14 mouse cellular contexts compared by ENCODE assay signal in the genomic region with DNA sequence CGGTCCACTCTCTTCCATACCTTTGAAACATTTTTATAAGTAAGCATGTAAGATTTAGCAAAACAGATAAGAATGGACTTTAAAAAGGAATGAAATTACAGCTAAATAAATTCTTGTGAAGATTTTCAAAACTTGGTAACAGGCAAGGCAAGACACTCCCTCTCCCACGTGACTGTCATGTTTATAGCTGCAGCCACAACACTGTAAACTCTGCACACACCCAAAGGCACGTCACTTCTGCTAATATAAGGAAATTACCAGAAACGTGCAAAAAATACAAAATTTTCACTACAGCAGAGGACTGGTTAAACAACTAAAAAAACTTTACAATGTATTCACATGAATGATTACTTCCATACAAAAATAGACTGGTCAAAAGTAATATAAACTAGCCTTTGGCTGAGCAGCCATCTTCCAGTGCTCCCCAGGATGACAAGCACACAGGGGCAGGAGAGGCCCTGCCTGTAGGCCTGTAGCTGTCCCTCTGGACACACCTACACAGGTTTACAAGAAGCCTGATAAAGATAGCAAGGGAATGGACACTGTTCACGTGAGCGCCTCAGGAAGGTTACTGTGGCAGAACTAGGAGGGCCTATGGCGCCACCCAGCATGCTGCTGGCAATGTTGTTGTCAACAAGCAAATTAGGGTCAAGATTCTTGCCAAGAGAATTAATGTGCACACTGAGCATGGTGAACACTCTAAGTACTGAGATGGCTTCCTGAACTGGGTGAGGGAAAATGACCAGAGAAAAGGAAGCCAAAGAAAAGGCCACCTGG. TPM values are rescaled to one million over a fixed set of nuclear protein-coding genes. Genes with fewer than 3 reads are reported as not detected.
DNase-seq lines count a peak whose midpoint lies in the region; ATAC-seq and TF ChIP-seq lines count a peak whose summit lies in the region.
"Had no signal": no experiment of that assay in that cellular context is flagged by ENCODE, and none has a peak within 500 bp of the region (broad histone marks: within the 10 kb centered on the region; RNA-seq: fewer than 3 reads in every experiment).

No protein-coding gene starts in this region.

- no peak overlapping the region for H3K4me3 ChIP-seq in hindbrain, embryonic 16.5 days (ENCODE audit: low read length)
- H3K4me3 ChIP-seq in hindbrain, embryonic 14.5 days (replicated peaks; ENCODE audit: low read length): no peak overlapping the region
- no peak overlapping the region for H3K4me3 ChIP-seq in stomach, postnatal 0 days (ENCODE audit: low read depth, low read length)
- H3K4me3 ChIP-seq: heart, embryonic 10.5 days; limb, embryonic 12.5 days; neural tube, embryonic 15.5 days had no signal

- ATAC-seq in hindbrain, embryonic 16.5 days: 0 out of 2 replicates have a peak, but pooled peaks have one; percentile 20
- ATAC-seq in hindbrain, embryonic 14.5 days (ENCODE audit: low FRiP score): no peak
- ATAC-seq in stomach, postnatal 0 days (ENCODE audit: low FRiP score, low TSS enrichment): no peak

- H3K27ac ChIP-seq in hindbrain, embryonic 16.5 days (ENCODE audit: low read depth, low read length): no peak overlapping the region
- H3K27ac ChIP-seq in hindbrain, embryonic 14.5 days: no peak overlapping the region
- no peak overlapping the region for H3K27ac ChIP-seq in stomach, postnatal 0 days (replicated peaks)
- H3K27ac ChIP-seq: heart, embryonic 10.5 days; limb, embryonic 12.5 days; neural tube, embryonic 15.5 days had no signal

- no peak overlapping the region for H3K4me2 ChIP-seq in hindbrain, embryonic 16.5 days (ENCODE audit: low read length)
- H3K4me2 ChIP-seq in hindbrain, embryonic 14.5 days (replicated peaks): no peak overlapping the region
- H3K4me2 ChIP-seq in stomach, postnatal 0 days (replicated peaks; ENCODE audit: low read depth): no peak overlapping the region
- H3K4me2 ChIP-seq: limb, embryonic 12.5 days; neural tube, embryonic 15.5 days had no signal

- 85% methylated on average over 7 of the region's 7 CpGs for WGBS in hindbrain, embryonic 16.5 days
- 87% methylated on average over 7 of the region's 7 CpGs for WGBS in hindbrain, embryonic 14.5 days
- WGBS in stomach, postnatal 0 days: 67% methylated on average over 7 of the region's 7 CpGs

- no peaks in the 10 kb centered on the region for H3K4me1 ChIP-seq in hindbrain, embryonic 16.5 days (ENCODE audit: control insufficient read depth, insufficient read depth, low read depth, low read length)
- no peaks in the 10 kb centered on the region for H3K4me1 ChIP-seq in hindbrain, embryonic 14.5 days (replicated peaks; ENCODE audit: control insufficient read depth, insufficient read depth, low read length)
- H3K4me1 ChIP-seq in stomach, postnatal 0 days (replicated peaks; ENCODE audit: control insufficient read depth, insufficient read depth): no peaks in the 10 kb centered on the region
- H3K4me1 ChIP-seq: heart, embryonic 10.5 days; limb, embryonic 12.5 days; neural tube, embryonic 15.5 days had no signal

- no peak for DNase-seq in hindbrain, embryonic 14.5 days (ENCODE audit: low spot score)
- peak; percentile 19 for DNase-seq in lung, postnatal 36 days
- no peak for DNase-seq in lung, adult 18-20 months
- peak; percentile 92 to 95 for DNase-seq in cerebellum, postnatal 10 days
- DNase-seq in stomach, postnatal 0 days (ENCODE audit: low spot score): no peak
- no peak for DNase-seq in thymus, postnatal 36 days
- DNase-seq in frontal cortex, postnatal 10 days (ENCODE audit: low spot score in 2 of 2): no peak
- DNase-seq: heart, postnatal 4 days; right cerebral cortex, postnatal 14 days; thymus, postnatal 25 days had no signal

- H3K9me3 ChIP-seq in hindbrain, embryonic 16.5 days (ENCODE audit: control insufficient read depth, low read length): no peaks in the 10 kb centered on the region
- H3K9me3 ChIP-seq in hindbrain, embryonic 14.5 days (ENCODE audit: control insufficient read depth, low read length): no peaks in the 10 kb centered on the region
- H3K9me3 ChIP-seq in stomach, postnatal 0 days (ENCODE audit: control insufficient read depth, low read length): no peaks in the 10 kb centered on the region
- H3K9me3 ChIP-seq: heart, embryonic 10.5 days; limb, embryonic 12.5 days; neural tube, embryonic 15.5 days had no signal

- TF ChIP-seq EP300 in stomach, postnatal 0 days (optimal IDR thresholded peaks at IDR 0.05): no peak

- H3K27me3 ChIP-seq in hindbrain, embryonic 16.5 days (replicated peaks; ENCODE audit: control insufficient read depth, insufficient read depth, low read length): no peaks in the 10 kb centered on the region
- H3K27me3 ChIP-seq in hindbrain, embryonic 14.5 days (ENCODE audit: control insufficient read depth, insufficient read depth, low read length): no peaks in the 10 kb centered on the region
- H3K27me3 ChIP-seq in stomach, postnatal 0 days (ENCODE audit: control insufficient read depth, insufficient read depth, low read length): no peaks in the 10 kb centered on the region
- H3K27me3 ChIP-seq: limb, embryonic 12.5 days; neural tube, embryonic 15.5 days had no signal

- 0 out of 2 replicates have a peak, but pooled peaks have one; percentile 11 for TF ChIP-seq CTCF in stomach, postnatal 0 days (IDR thresholded peaks at IDR 0.05; ENCODE audit: low read depth)

- peaks cover 17% of the 10 kb centered on the region for H3K36me3 ChIP-seq in hindbrain, embryonic 16.5 days (ENCODE audit: control insufficient read depth, insufficient read depth, low read length)
- H3K36me3 ChIP-seq in hindbrain, embryonic 14.5 days (replicated peaks; ENCODE audit: control insufficient read depth, insufficient read depth): peaks cover 59% of the 10 kb centered on the region
- H3K36me3 ChIP-seq in stomach, postnatal 0 days (ENCODE audit: control insufficient read depth, insufficient read depth, low read length): peaks cover 24% of the 10 kb centered on the region; the same call in 1 of the 2 replicates

- H3K9ac ChIP-seq in hindbrain, embryonic 16.5 days (ENCODE audit: low read depth, low read length): no peak overlapping the region
- H3K9ac ChIP-seq in hindbrain, embryonic 14.5 days: no peak overlapping the region
- H3K9ac ChIP-seq in stomach, postnatal 0 days (ENCODE audit: low read length): no peak overlapping the region
- H3K9ac ChIP-seq: limb, embryonic 12.5 days; neural tube, embryonic 15.5 days had no signal

RNA-seq across cellular contexts. Expression of gene Qsox1, which starts 42.4 kb away (rescaled TPM):
- polyA plus RNA-seq in hindbrain, embryonic 16.5 days (2015; fragmentation: Nextera tagmentation; extraction: Ambion mirVana): 25.0 and 26.7 TPM in 2 replicates
- polyA plus RNA-seq in hindbrain, embryonic 14.5 days (2014; fragmentation: Nextera tagmentation; extraction: Ambion mirVana): 10.0 and 12.0 TPM in 2 replicates
- 95.7 and 98.0 TPM in 2 replicates for polyA plus RNA-seq in stomach, postnatal 0 days (2015; fragmentation: Nextera tagmentation; extraction: Ambion mirVana)

Comparison
In these comparisons a context has a peak if more than half of its experiments do, and no peak if none do; other contexts are left out.
1. DNase-seq: peak in lung, postnatal 36 days (single experiment) and cerebellum, postnatal 10 days (2 of 2); none in hindbrain, embryonic 14.5 days (single experiment), lung, adult 18-20 months (0 of 2), stomach, postnatal 0 days (single experiment), thymus, postnatal 36 days (0 of 2) and frontal cortex, postnatal 10 days (0 of 2).